Mouse (Mus musculus): ENCODE measurements at regions not wholly inside any gene's neighbourhood (a gene's known extent, or its start where the extent isn't known, plus 50 kb on each side); places are given as distances from the start of the nearest gene placed in this dataset.

GRCm38 (mm10) chr16:50859513-50859912, 268.6 kb upstream of the Ccdc54 start:
- TF ChIP-seq POLR2A (IDR thresholded peaks at IDR 0.05; ENCODE audit: control insufficient read depth, extremely low read depth, insufficient read depth, low read length, poor library complexity) (no peak), CTCF (IDR thresholded peaks at IDR 0.05; ENCODE audit: borderline replicate concordance, control insufficient read depth, extremely low read depth, insufficient read depth, low read length, poor library complexity) (no peak)
